Mouse (Mus musculus): ENCODE data around the gene Kank2.
A peak's percentile ranks its signal among the peaks of the same experiment; 100 is the strongest.
"Not testable (repeated sequence)": the region's sequence is repeated elsewhere in the genome, so short reads cannot be mapped to it uniquely, and the experiment has no call there.

Gene Kank2

GRCm38 (mm10) chr9:21818561-21818960 is 20.0 kb upstream of the Kank2 start:
- DNase-seq (ENCODE audit: low spot score in 2 of 2): no peak

GRCm38 (mm10) chr9:21818125-21818524 is 19.6 kb upstream of the Kank2 start:
- no peak for DNase-seq (ENCODE audit: low spot score in 2 of 2)

- no peak for DNase-seq (ENCODE audit: low spot score in 2 of 2)
Observed at GRCm38 (mm10) chr9:21816716-21817305, 18.3 kb upstream of the Kank2 start.

GRCm38 (mm10) chr9:21811170-21811569 is 12.6 kb upstream of the Kank2 start:
- DNase-seq (ENCODE audit: low spot score in 2 of 2): no peak

- DNase-seq (ENCODE audit: low spot score in 2 of 2): no peak
Observed at GRCm38 (mm10) chr9:21808561-21808960, 10.0 kb upstream of the Kank2 start.

GRCm38 (mm10) chr9:21806976-21807375 is 8.4 kb upstream of the Kank2 start:
- DNase-seq (ENCODE audit: low spot score in 2 of 2): no peak

GRCm38 (mm10) chr9:21806363-21806762 is 7.8 kb upstream of the Kank2 start:
- no peak for DNase-seq (ENCODE audit: low spot score in 2 of 2)

- DNase-seq (ENCODE audit: low spot score in 2 of 2): peak; percentile 64 to 82
Observed at GRCm38 (mm10) chr9:21803986-21804644, 5.6 kb upstream of the Kank2 start.

- no peak for DNase-seq (ENCODE audit: low spot score in 2 of 2)
Observed at GRCm38 (mm10) chr9:21801591-21801990, 3.0 kb upstream of the Kank2 start.

GRCm38 (mm10) chr9:21801121-21801520 is 2.6 kb upstream of the Kank2 start:
- no peak for DNase-seq (ENCODE audit: low spot score in 2 of 2)

- DNase-seq (ENCODE audit: low spot score in 2 of 2): no peak
Observed at GRCm38 (mm10) chr9:21799010-21799350, 436 bp upstream of the Kank2 start.

GRCm38 (mm10) chr9:21797921-21798344 is 611 bp downstream of the Kank2 start:
- peak in 1 of 2 experiments; percentile 48 for DNase-seq (ENCODE audit: low spot score in 2 of 2)

GRCm38 (mm10) chr9:21796919-21797318 is 1.6 kb downstream of the Kank2 start:
- DNase-seq (ENCODE audit: low spot score in 2 of 2): no peak

- no peak for DNase-seq (ENCODE audit: low spot score in 2 of 2)
Observed at GRCm38 (mm10) chr9:21796259-21796658, 2.3 kb downstream of the Kank2 start.

- no peak for DNase-seq (ENCODE audit: low spot score in 2 of 2)
Observed at GRCm38 (mm10) chr9:21795579-21795978, 3.0 kb downstream of the Kank2 start.

GRCm38 (mm10) chr9:21794925-21795324 is 3.6 kb downstream of the Kank2 start:
- DNase-seq (ENCODE audit: low spot score in 2 of 2): no peak

- DNase-seq (ENCODE audit: low spot score in 2 of 2): no peak
Observed at GRCm38 (mm10) chr9:21794344-21794834, 4.2 kb downstream of the Kank2 start.

GRCm38 (mm10) chr9:21793507-21793906 is 5.0 kb downstream of the Kank2 start:
- DNase-seq (ENCODE audit: low spot score in 2 of 2): not testable (repeated sequence)

GRCm38 (mm10) chr9:21792644-21793043 is 5.9 kb downstream of the Kank2 start:
- peak; percentile 81 to 87 for DNase-seq (ENCODE audit: low spot score in 2 of 2)

- DNase-seq (ENCODE audit: low spot score in 2 of 2): no peak
Observed at GRCm38 (mm10) chr9:21791861-21792260, 6.7 kb downstream of the Kank2 start.

GRCm38 (mm10) chr9:21788234-21788633 is 10.3 kb downstream of the Kank2 start:
- DNase-seq (ENCODE audit: low spot score in 2 of 2): no peak

- no peak for DNase-seq (ENCODE audit: low spot score in 2 of 2)
Observed at GRCm38 (mm10) chr9:21787654-21788053, 10.9 kb downstream of the Kank2 start.

- DNase-seq (ENCODE audit: low spot score in 2 of 2): peak in 1 of 2 experiments; percentile 76
Observed at GRCm38 (mm10) chr9:21786906-21787305, 11.6 kb downstream of the Kank2 start.

All from right cerebral cortex, postnatal 10 days (tissue).